Mouse (Mus musculus) thymus, adult 2 months (tissue): ENCODE data around the gene Podn.

Experiments used
- CTCF ChIP-seq: fragments of 200-500 bp; IDR thresholded peaks from 2 replicates; pipeline ENCODE4 v1.5.1; 2012; ENCODE audit warnings: mild to moderate bottlenecking, control low read depth, low read length, moderate library complexity, borderline replicate concordance; ENCODE audit not compliant: control insufficient read depth, poor library complexity, insufficient read depth; ENCODE audit errors: extremely low read depth
- POLR2A ChIP-seq: fragments of 200-500 bp; IDR thresholded peaks from 2 replicates; pipeline ENCODE4 v1.6.1; 2012; ENCODE audit warnings: mild to moderate bottlenecking, low read length, control low read depth, moderate library complexity; ENCODE audit not compliant: control insufficient read depth, poor library complexity, insufficient read depth; ENCODE audit errors: extremely low read depth

DNA sequence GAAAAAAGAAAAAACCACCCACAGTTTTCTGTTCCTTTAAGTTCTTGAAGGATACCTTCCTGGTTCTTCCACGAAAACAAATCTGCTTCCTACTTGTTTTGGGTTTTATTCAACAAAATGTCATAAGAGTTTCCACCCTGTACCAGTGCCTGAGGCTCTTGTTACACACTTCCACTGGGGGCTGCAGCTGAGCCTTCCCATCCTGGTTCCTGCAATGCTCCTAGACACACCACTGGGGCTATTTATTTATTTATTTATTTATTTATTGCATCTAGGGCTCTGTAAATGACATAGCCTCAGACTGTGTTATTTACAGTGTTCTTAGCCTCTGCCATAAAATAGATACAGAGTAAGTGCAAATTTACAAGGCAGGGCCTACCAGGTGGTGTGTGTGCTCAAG lies 112.5 kb downstream of the Podn start:
- no peak for TF ChIP-seq CTCF
- TF ChIP-seq POLR2A = no peak
